Mouse (Mus musculus) yolk sac, embryonic 10.5 days (tissue): ENCODE data around the gene Prkcg.

Experiments used
- DNase-seq: peaks from one replicate; pipeline ENCODE4 v3.0.0-alpha.2; 2017; ENCODE audit warnings: low spot score

The Prkcg gene

DNA sequence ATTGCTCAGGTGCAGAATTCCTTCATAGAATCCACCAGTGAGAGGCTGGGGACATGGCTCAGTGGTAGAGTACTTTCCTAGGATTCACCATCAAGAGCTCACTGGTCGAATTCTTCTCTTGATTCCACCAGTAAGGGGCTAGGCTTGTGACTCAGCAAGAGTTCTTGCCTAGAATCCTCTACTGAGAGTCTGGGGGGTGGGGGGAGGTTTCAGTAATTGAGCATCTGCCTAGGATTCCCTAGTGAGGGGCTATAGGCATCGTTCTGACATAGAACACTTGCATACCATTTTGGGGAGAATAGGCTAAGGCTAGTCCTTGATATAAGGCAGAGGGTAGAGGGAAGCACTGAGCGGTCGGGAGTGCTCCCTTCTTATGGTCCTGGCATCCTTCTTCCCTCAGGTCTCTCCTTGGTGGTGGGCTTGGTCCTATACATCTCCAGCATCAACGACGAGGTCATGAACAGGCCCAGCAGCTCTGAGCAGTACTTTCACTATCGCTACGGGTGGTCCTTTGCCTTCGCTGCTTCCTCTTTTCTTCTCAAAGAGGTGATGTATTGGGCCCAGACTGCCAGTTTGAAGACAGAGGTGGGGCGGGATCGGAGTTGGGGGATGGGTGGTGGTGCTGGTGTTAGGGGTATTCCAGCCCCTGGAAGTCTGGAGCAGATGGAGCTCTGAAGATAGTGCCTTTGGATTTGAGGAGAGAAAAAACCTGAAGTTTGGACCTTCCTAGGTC, 76.7 kb downstream of the Prkcg start:
- no peak for DNase-seq

DNA sequence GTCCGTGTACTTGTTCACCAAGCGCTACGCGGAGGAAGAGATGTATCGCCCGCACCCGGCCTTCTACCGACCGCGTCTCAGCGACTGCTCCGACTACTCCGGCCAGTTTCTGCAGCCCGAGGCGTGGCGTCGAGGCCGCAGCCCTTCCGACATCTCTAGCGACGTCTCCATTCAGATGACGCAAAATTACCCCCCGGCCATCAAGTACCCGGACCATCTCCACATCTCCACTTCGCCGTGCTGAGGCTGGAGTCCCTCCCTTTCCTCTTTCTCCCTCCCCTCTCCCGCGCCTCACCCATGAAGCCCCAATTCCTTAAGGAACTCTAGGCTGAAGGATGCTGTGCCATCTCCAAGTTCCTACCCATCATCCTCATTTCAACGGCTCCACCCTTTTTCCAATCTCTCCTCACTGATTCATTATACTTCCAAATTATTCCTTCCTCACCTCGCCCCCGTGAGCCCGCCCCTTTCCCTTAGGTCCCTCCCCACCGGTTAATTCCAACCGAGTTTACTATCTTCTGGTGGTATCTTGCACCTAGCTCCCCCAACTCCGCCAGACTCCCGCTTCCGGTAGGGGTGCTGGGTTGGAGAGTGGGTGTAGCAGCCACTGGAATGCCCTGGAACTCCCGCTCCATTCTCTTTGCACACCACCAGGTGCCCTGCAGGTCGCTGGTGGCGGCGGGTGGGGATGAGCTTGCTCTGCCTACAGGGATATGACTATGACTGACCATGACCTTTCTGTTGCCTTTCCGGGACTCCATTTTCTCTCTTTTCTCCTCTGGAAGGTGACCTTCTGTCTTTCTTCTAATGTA, 77.9 kb downstream of the Prkcg start:
- no peak for DNase-seq

DNA sequence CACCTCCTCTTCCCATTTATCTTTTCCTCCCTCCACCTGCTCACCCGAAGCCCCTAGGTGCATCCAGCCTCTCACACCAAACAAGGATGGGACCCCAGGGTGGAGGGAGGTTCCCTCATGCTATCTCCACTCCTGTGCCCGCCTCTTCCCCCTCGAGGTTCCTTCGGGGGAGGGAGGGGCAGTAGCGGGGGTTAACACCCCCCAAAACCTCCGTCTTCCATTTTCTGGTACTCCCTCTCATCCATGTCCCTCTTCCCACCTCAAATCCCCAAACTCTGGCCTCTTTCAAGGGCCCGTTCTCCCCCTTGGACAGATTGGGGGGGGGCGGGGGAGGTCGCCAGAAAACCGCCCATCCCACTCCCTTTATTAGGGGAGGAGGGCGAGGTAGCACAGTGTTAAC, 78.6 kb downstream of the Prkcg start:
- DNase-seq, result no peak

DNA sequence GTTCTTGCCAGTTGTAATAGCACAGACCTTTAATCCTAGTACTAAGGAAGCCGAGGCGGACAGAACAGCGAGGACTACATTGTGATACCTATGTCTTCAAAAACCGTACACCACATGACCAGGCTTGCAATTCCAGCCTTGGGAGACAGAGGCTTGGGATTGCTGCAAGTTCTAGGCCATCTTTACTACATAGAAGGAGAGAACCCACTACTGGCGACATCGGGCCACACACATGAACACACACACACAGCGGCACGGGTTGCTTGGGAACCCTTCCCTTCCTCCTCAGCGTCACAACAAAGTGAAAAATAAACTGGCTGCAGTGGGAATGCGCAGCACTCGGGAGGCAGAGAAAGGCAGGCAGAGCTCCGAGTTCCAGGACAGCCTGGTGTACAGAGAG, 79.3 kb downstream of the Prkcg start:
- no peak for DNase-seq

DNA sequence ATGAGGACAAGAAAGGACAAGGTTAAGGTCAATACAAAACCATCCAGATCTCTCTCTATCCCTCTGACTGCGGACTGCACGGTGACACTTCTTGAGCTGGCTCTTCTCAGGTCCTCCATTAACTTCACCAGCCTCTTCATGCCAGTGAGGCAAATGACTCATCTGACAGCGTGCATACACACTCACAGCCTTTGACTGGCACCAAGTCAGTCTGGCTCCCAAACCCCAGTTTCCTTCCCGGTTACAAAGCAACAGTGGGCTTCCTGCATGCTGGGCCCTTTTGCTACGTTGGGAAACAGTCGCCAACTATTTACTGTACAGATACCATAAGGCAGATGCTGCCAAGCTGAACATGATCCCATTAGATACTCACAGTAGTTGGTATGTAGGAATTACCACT, 80.2 kb downstream of the Prkcg start:
- DNase-seq, result no peak

DNA sequence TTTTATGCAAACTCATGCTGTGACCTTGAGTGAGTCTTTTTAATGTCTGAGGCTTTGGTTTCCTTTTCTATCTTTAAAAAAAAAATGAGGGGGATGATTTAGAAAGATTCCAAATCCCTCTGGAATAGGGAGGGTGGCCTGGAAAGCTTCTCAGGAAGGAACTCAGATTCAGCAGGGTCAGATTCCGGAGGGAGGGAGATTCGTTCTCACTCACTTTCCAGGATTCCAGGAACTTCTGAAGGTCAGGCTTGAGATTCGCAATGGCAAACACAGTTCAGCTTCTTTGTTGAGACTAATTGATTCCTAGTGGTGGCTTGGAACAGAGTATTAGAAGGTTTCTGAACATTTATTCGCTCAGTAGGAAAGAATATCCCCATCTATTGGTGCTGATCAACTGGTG, 81.4 kb downstream of the Prkcg start:
- DNase-seq, result no peak

DNA sequence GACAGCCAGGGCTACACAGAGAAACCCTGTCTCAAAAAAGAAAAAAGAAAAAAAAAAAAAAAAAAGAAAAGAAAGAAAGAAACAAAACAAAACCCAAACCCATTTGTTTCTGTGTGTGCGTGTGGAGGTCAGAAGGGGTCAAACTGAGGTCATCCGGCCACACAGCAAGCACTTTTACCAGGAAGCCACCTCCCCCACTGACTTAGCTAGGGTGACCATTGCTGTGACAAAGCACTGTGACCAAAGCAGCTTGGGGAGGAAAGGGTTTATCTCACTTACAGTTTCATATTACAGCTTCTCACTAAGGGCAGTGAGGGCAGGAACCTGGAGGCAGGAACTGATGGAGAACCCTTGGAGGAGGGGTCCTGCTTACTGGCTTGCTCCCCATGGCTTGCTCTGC, 83.4 kb downstream of the Prkcg start:
- no peak for DNase-seq

DNA sequence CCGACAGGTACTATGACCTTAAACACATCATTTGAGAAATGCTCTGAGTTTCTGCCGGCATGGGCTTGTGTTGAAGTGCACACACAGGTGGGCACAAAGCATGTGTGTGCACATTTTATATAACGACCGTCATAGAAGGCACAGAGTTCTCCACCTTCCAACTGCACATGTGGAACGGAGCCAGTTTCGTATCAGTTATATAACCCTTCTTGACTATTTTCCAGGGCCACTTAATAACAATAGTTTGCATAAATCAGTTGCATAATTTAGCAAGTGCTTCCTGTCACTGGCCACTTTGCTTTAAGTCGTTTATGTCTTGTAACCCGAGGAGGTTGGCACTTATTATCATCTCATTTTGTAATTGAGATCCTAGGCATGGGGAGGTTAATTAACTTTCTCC, 84.8 kb downstream of the Prkcg start:
- DNase-seq, result no peak

DNA sequence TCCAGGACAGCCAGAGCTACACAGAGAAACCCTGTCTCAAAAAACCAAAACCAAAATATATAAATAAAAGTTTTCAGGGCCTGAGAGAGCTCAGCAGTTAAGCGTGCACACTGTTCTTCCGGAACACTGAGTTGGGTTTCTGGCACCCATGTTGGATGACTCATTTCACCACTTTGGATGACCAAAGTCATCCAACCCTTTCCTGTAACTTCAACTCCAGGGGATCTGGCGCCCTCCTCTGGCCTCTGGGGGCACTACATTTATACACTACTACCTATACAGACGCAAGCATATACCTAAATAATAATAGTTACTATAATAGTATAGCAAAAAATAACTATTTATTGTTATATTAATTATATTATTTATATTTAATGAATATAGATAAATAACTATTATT, 87.9 kb downstream of the Prkcg start:
- no peak for DNase-seq
